ENCODE assay signal across 8 mouse cellular contexts in the genomic region with DNA sequence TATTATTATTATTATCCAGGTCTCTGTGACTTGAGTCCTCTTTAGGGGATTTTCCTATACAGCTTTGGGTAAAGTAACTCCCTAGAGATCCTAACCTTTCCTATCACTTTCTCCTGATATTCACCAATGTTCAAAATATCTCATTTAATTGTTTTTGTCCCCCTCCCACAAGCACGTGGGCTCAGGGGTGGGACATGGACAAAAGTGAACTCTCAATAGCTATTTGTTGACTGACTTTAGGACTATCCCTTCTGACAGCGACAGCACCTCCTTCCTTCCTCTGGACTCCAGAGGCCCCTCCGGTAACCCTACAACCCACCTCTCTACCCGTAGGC. TPM values are rescaled to one million over a fixed set of nuclear protein-coding genes. Genes with fewer than 3 reads are reported as not detected.
DNase-seq lines count a peak whose midpoint lies in the region; ATAC-seq and TF ChIP-seq lines count a peak whose summit lies in the region.

No protein-coding gene starts in this region.

- 0% methylated on average over 4 of the region's 4 CpGs for WGBS in cerebellum, adult 2 months
- WGBS in neural tube, embryonic 11.5 days = 16% methylated on average over 4 of the region's 4 CpGs
- 12% methylated on average over 4 of the region's 4 CpGs for WGBS in liver, embryonic 11.5 days
- WGBS in stomach, postnatal 0 days = 13% methylated on average over 4 of the region's 4 CpGs

- no peaks in the 10 kb centered on the region for H3K36me3 ChIP-seq in neural tube, embryonic 11.5 days (ENCODE audit: control insufficient read depth, insufficient read depth, low read length)
- no peaks in the 10 kb centered on the region for H3K36me3 ChIP-seq in liver, embryonic 11.5 days (ENCODE audit: control insufficient read depth, insufficient read depth, low read length)
- no peaks in the 10 kb centered on the region for H3K36me3 ChIP-seq in stomach, postnatal 0 days (ENCODE audit: control insufficient read depth, insufficient read depth, low read length)

- ATAC-seq in neural tube, embryonic 11.5 days (ENCODE audit: insufficient read depth, low FRiP score, low TSS enrichment) = no peak
- no peak for ATAC-seq in liver, embryonic 11.5 days (replicated peaks; ENCODE audit: low FRiP score)
- ATAC-seq in stomach, postnatal 0 days (ENCODE audit: low FRiP score, low TSS enrichment) = no peak

- peak overlapping the region; percentile 99 for H3K4me3 ChIP-seq in cerebellum, adult 2 months (replicated peaks; ENCODE audit: insufficient read depth, low read depth, low read length)
- H3K4me3 ChIP-seq in neural tube, embryonic 11.5 days (ENCODE audit: low read depth, low read length) = peak overlapping the region; percentile 54
- peak overlapping the region; percentile 61 for H3K4me3 ChIP-seq in liver, embryonic 11.5 days (ENCODE audit: low read depth, low read length)
- peak overlapping the region; percentile 53 for H3K4me3 ChIP-seq in stomach, postnatal 0 days (ENCODE audit: low read depth, low read length)

- H3K4me1 ChIP-seq in cerebellum, adult 2 months (ENCODE audit: control insufficient read depth, insufficient read depth, low read length) = peaks cover 3% of the 10 kb centered on the region
- no peaks in the 10 kb centered on the region for H3K4me1 ChIP-seq in neural tube, embryonic 11.5 days (ENCODE audit: control insufficient read depth, insufficient read depth, low read length)
- 0 out of 2 replicates have a peak, but pooled peaks cover 2% of the 10 kb centered on the region for H3K4me1 ChIP-seq in liver, embryonic 11.5 days (replicated peaks; ENCODE audit: control insufficient read depth, insufficient read depth, low read length)
- no peaks in the 10 kb centered on the region for H3K4me1 ChIP-seq in stomach, postnatal 0 days (replicated peaks; ENCODE audit: control insufficient read depth, insufficient read depth)

- peak overlapping the region; percentile 82 for H3K27ac ChIP-seq in cerebellum, adult 2 months (ENCODE audit: insufficient read depth, low read length)
- no peak overlapping the region for H3K27ac ChIP-seq in neural tube, embryonic 11.5 days (ENCODE audit: low read depth, low read length)
- H3K27ac ChIP-seq in liver, embryonic 11.5 days (ENCODE audit: low read depth, low read length) = peak overlapping the region; percentile 75; the same call in 1 of the 2 replicates
- no peak overlapping the region for H3K27ac ChIP-seq in stomach, postnatal 0 days (replicated peaks)

- peak overlapping the region; percentile 51 for H3K4me2 ChIP-seq in neural tube, embryonic 11.5 days (ENCODE audit: low read depth)
- peak overlapping the region; percentile 63 for H3K4me2 ChIP-seq in liver, embryonic 11.5 days
- H3K4me2 ChIP-seq in stomach, postnatal 0 days (replicated peaks; ENCODE audit: low read depth) = peak overlapping the region; percentile 52

- no peaks in the 10 kb centered on the region for H3K27me3 ChIP-seq in cerebellum, adult 2 months (ENCODE audit: control insufficient read depth, insufficient read depth, low read length)
- no peaks in the 10 kb centered on the region for H3K27me3 ChIP-seq in neural tube, embryonic 11.5 days (ENCODE audit: control insufficient read depth, insufficient read depth, low read length)
- no peaks in the 10 kb centered on the region for H3K27me3 ChIP-seq in liver, embryonic 11.5 days (replicated peaks; ENCODE audit: control insufficient read depth, insufficient read depth, low read length)
- no peaks in the 10 kb centered on the region for H3K27me3 ChIP-seq in stomach, postnatal 0 days (ENCODE audit: control insufficient read depth, insufficient read depth, low read length)

- TF ChIP-seq CTCF in cerebellum, adult 2 months (IDR thresholded peaks at IDR 0.05; ENCODE audit: borderline replicate concordance, insufficient read depth, low read depth, low read length) = no peak
- TF ChIP-seq CTCF in stomach, postnatal 0 days (IDR thresholded peaks at IDR 0.05; ENCODE audit: low read depth) = no peak

- no peak for TF ChIP-seq EP300 in stomach, postnatal 0 days (optimal IDR thresholded peaks at IDR 0.05)

- H3K9me3 ChIP-seq in neural tube, embryonic 11.5 days (ENCODE audit: control insufficient read depth, low read length) = no peaks in the 10 kb centered on the region
- no peaks in the 10 kb centered on the region for H3K9me3 ChIP-seq in liver, embryonic 11.5 days (ENCODE audit: control insufficient read depth, low read length)
- no peaks in the 10 kb centered on the region for H3K9me3 ChIP-seq in stomach, postnatal 0 days (ENCODE audit: control insufficient read depth, low read length)

- DNase-seq in cerebellum, adult 2 months = no peak
- no peak for DNase-seq in cerebellum, postnatal 10 days
- DNase-seq in neural tube, embryonic 11.5 days (ENCODE audit: low spot score) = no peak
- DNase-seq in neural tube, embryonic 10.5 days (ENCODE audit: extremely low spot score, low spot score) = no peak
- DNase-seq in liver, embryonic 11.5 days (ENCODE audit: low spot score) = no peak
- DNase-seq in stomach, postnatal 0 days (ENCODE audit: low spot score) = no peak
- no peak for DNase-seq in T-cell, adult 2 months (ENCODE audit: low spot score)
- DNase-seq in urinary bladder, postnatal 14 days (ENCODE audit: low spot score) = no peak

- peak overlapping the region; percentile 53 for H3K9ac ChIP-seq in neural tube, embryonic 11.5 days (ENCODE audit: low read length)
- peak overlapping the region; percentile 70 for H3K9ac ChIP-seq in liver, embryonic 11.5 days (ENCODE audit: low read depth, low read length)
- H3K9ac ChIP-seq in stomach, postnatal 0 days (ENCODE audit: low read length) = peak overlapping the region; percentile 61; the same call in 1 of the 2 replicates

- TF ChIP-seq POLR2A in cerebellum, adult 2 months (IDR thresholded peaks at IDR 0.05; ENCODE audit: borderline replicate concordance, insufficient read depth, low read length) = no peak

RNA-seq across cellular contexts. Expression of gene Tbc1d25, which starts 0.8 kb away (rescaled TPM):
- 27.4 and 30.5 TPM in 2 replicates for polyA plus RNA-seq in cerebellum, adult 2 months (2012; rRNA removed)
- polyA plus RNA-seq in neural tube, embryonic 11.5 days (2014; fragmentation: Nextera tagmentation; extraction: Ambion mirVana) = 13.5 and 14.8 TPM in 2 replicates
- 10.5 and 11.1 TPM in 2 replicates for polyA plus RNA-seq in liver, embryonic 11.5 days (2014; fragmentation: Nextera tagmentation; extraction: Ambion mirVana)
- polyA plus RNA-seq in stomach, postnatal 0 days (2015; fragmentation: Nextera tagmentation; extraction: Ambion mirVana) = 6.2 and 6.9 TPM in 2 replicates

RNA-seq across cellular contexts. Expression of gene Ebp, which starts 18.2 kb away (rescaled TPM):
- 59.9 and 68.5 TPM in 2 replicates for polyA plus RNA-seq in cerebellum, adult 2 months (2012; rRNA removed)
- polyA plus RNA-seq in neural tube, embryonic 11.5 days (2014; fragmentation: Nextera tagmentation; extraction: Ambion mirVana) = 34.5 and 34.9 TPM in 2 replicates
- 54.7 and 55.6 TPM in 2 replicates for polyA plus RNA-seq in liver, embryonic 11.5 days (2014; fragmentation: Nextera tagmentation; extraction: Ambion mirVana)
- polyA plus RNA-seq in stomach, postnatal 0 days (2015; fragmentation: Nextera tagmentation; extraction: Ambion mirVana) = 75.4 and 85.7 TPM in 2 replicates

RNA-seq across cellular contexts. Expression of gene Rbm3, which starts 29.5 kb away (rescaled TPM):
- 276 and 291 TPM in 2 replicates for polyA plus RNA-seq in cerebellum, adult 2 months (2012; rRNA removed)
- 400 and 423 TPM in 2 replicates for polyA plus RNA-seq in neural tube, embryonic 11.5 days (2014; fragmentation: Nextera tagmentation; extraction: Ambion mirVana)
- 469 and 471 TPM in 2 replicates for polyA plus RNA-seq in liver, embryonic 11.5 days (2014; fragmentation: Nextera tagmentation; extraction: Ambion mirVana)
- polyA plus RNA-seq in stomach, postnatal 0 days (2015; fragmentation: Nextera tagmentation; extraction: Ambion mirVana) = 599 and 659 TPM in 2 replicates

RNA-seq across cellular contexts. Expression of gene Porcn, which starts 31.2 kb away (rescaled TPM):
- polyA plus RNA-seq in cerebellum, adult 2 months (2012; rRNA removed) = 250 and 287 TPM in 2 replicates
- polyA plus RNA-seq in neural tube, embryonic 11.5 days (2014; fragmentation: Nextera tagmentation; extraction: Ambion mirVana) = 23.8 and 24.6 TPM in 2 replicates
- polyA plus RNA-seq in liver, embryonic 11.5 days (2014; fragmentation: Nextera tagmentation; extraction: Ambion mirVana) = 2.4 and 2.8 TPM in 2 replicates
- polyA plus RNA-seq in stomach, postnatal 0 days (2015; fragmentation: Nextera tagmentation; extraction: Ambion mirVana) = 12.5 and 14.3 TPM in 2 replicates

RNA-seq across cellular contexts. Expression of gene Wdr13, which starts 42.4 kb away (rescaled TPM):
- polyA plus RNA-seq in cerebellum, adult 2 months (2012; rRNA removed) = 131 and 141 TPM in 2 replicates
- polyA plus RNA-seq in neural tube, embryonic 11.5 days (2014; fragmentation: Nextera tagmentation; extraction: Ambion mirVana) = 25.6 and 27.3 TPM in 2 replicates
- polyA plus RNA-seq in liver, embryonic 11.5 days (2014; fragmentation: Nextera tagmentation; extraction: Ambion mirVana) = 15.9 and 17.7 TPM in 2 replicates
- 15.6 and 16.7 TPM in 2 replicates for polyA plus RNA-seq in stomach, postnatal 0 days (2015; fragmentation: Nextera tagmentation; extraction: Ambion mirVana)

Comparison
In these comparisons a context has a peak if more than half of its experiments do, and no peak if none do; other contexts are left out.
1. H3K27ac ChIP-seq: peak in cerebellum, adult 2 months (single experiment) and liver, embryonic 11.5 days (single experiment); none in neural tube, embryonic 11.5 days (single experiment) and stomach, postnatal 0 days (single experiment).
2. Peak in every context shown above with its lines, with median percentiles within 50 percentile points of each other: H3K4me3 ChIP-seq, H3K4me2 ChIP-seq and H3K9ac ChIP-seq.